Mouse (Mus musculus) T-cell, adult 66 days (primary cell): Measurements from ENCODE around the gene Trh. TPM values are rescaled to one million over a fixed set of nuclear protein-coding genes. Genes with fewer than 3 reads are reported as not detected.

Experiments used
- total RNA-seq, 2 experiments: library from RNA; stranded (reverse); gene quantifications; 3 replicates in 1 of 2; 4 replicates in 1 of 2; pipeline ENCODE4 v1.2.4; 2023

Trh gene
- not detected for total RNA-seq

GRCm38 (mm10) chr6:92244591-92244990 lies at the start of gene Trh:
Gene Trh, minus strand, starts transcription at chr6:92244650.

GRCm38 (mm10) chr6:92214773-92215449 lies 29.5 kb downstream of the Trh start, which contains the start of gene Rbsn:
Gene Rbsn, minus strand, starts transcription at chr6:92214925.

Other genes starting within 250 kb of the Trh start
- gene Nr2c2, start 153.3 kb downstream of the Trh start, total RNA-seq = 100 to 1,000 TPM; 113 to 121 TPM
- gene Mrps25, start 60.6 kb downstream of the Trh start, total RNA-seq = 10 to 100 TPM; 16.6 to 22.0 TPM
- 10 to 100 TPM; 29.1 to 32.9 TPM for gene Rbsn, start 29.7 kb downstream of the Trh start, total RNA-seq